Mouse (Mus musculus) lung, adult 2 months (tissue): ENCODE measurements around the gene Otud7b. TPM values are rescaled to one million over a fixed set of nuclear protein-coding genes. Genes with fewer than 3 reads are reported as not detected.
"Not testable (repeated sequence)": the region's sequence is repeated elsewhere in the genome, so short reads cannot be mapped to it uniquely, and the experiment has no call there.

Experiments used
- DNase-seq: peaks from one replicate; pipeline ENCODE4 v3.0.0; 2022
- H3K4me1 ChIP-seq: fragments of 200-500 bp; 2 replicates; pipeline ENCODE4 v1.6.1; 2011; ENCODE audit warnings: low read length; ENCODE audit not compliant: control insufficient read depth, insufficient read depth
- H3K4me3 ChIP-seq: fragments of 200-500 bp; replicated peaks from 2 replicates; pipeline ENCODE3; 2011; ENCODE audit warnings: low read depth, mild to moderate bottlenecking, control low read depth, low read length; ENCODE audit errors: extremely low read depth
- CTCF ChIP-seq: fragments of 200-500 bp; IDR thresholded peaks from 2 replicates; pipeline ENCODE4 v1.5.1; 2011; ENCODE audit warnings: mild to moderate bottlenecking, low read length, control low read depth; ENCODE audit not compliant: insufficient read depth
- POLR2A ChIP-seq: fragments of 200-500 bp; IDR thresholded peaks from 2 replicates; pipeline ENCODE4 v1.6.1; 2011; ENCODE audit warnings: low read depth, mild to moderate bottlenecking, control low read depth, low read length, borderline replicate concordance; ENCODE audit errors: extremely low read depth
- WGBS: fragments of 180-500 bp; shearing (Covaris S2); methylation state at CpG from one replicate; pipeline ENCODE4 v1.1.7; 2018; 5-methylcytosine and 5-hydroxymethylcytosine counted together
- polyA plus RNA-seq: library from polyadenylated mRNA; depleted of rRNA; stranded (reverse); fragments of >200 nt; gene quantifications from 2 replicates; pipeline ENCODE4 v1.2.3, GENCODE M21; 2012; rRNA removed

The Otud7b gene
- polyA plus RNA-seq, 1 experiment: 25.6 TPM

DNA sequence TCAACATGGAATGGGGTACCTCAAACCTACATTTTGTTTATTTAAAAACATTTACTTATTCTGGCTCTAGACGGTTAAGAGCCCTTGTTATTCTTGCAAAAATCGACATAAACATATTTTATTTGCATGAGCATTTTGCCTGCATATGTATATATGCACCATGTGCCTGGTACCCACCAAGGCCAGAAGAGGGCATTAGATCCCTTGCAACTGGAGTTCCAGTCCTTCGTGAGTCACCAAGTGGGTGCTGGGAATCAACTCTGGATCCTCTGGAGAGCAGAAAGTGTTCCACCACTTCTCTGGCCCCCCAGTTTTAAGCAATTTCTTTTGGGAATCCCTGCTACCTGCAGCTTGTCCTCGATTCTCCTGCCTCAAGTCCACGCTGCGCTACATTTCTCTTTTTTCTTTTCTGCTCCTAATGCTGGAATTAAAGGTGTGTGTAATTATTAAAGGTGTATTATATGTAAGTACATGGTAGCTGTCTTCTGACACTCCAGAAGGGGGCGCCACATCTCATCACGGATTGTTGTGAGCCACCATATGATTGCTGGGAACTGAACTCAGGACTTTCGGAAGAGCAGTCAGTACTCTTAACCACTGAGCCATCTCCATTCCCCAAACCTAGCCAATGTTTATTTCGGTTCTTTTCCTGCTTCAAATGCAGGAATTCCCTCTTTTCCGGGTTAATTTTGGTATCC is 91.4 kb downstream of the Otud7b start:
- TF ChIP-seq CTCF (no peak), POLR2A (no peak)
- Histone ChIP-seq H3K4me3 (no peak overlapping the region), H3K4me1 (0 out of 2 replicates have a peak, but pooled peaks cover 3% of the 10 kb centered on the region)
- 92% methylated on average over 11 of the region's 11 CpGs for WGBS
- DNase-seq: no peak

DNA sequence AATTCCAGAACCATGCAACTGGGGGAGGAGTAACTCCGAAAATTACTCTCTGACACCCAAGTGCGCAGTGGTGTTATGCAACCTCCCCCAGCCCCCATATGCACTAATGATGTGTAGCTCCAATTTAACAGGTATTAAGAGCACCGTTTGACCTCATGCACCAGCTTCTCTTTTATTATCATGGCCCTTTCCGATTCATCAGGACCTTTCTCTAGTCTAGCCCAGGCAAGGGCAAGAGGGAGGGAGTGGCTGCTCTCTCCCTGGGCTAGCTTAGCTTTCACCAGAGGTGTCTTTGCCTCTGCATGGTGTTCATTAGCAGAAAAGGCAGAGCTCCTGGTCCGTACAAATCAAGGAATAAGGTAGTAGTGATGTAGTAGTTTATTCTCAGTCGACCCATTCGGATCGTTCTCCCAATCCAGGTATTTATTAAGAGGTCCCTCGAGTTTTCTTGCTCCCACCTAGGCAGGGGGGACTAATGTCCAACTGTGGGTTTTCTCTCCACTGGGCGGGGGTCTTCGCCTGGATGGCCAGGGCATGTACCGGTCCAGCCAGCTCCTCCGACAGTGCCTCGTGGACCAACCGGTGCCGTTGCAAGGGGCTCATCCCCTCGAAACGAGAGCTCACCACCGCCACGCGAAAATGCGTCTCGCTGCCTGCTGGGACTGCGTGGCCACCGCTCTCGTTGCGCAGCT is 92.3 kb downstream of the Otud7b start:
- WGBS: 17% methylated on average over 27 of the region's 27 CpGs
- TF ChIP-seq POLR2A (no peak), CTCF (no peak)
- Histone ChIP-seq H3K4me1 (0 out of 2 replicates have a peak, but pooled peaks cover 3% of the 10 kb centered on the region), H3K4me3 (peak overlapping the region; percentile 76)
- DNase-seq: no peak

DNA sequence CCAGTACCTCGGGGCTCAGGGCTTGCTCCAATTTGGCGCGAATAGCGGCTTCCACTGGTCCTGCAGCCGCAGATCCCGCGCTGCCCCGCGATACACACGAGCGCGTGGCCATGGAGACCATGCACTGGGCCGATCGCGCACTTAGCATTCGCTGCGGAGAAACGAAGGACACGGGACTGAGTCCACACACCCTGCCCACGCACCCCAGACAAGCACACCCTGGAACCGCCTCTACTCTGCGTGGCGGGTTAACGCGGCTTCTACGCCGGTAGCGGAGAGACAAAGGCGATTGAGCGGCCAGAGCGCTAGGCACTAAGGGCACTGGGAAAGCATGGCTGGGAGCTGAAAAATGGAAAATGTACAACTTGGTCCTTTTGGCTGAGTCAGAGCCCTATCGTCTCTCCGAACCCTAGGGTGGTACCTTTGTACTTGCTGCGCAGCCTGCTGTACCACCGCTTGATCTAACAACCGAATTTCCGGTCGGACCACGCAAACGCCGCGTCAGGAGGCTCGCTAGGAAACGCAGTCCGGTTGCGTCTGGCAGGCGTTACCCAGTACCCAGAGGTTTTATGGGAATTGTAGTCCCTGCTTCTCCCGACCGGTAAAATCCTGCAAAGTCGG is 92.9 kb downstream of the Otud7b start:
- TF ChIP-seq POLR2A (peak; percentile 97), CTCF (no peak)
- 0 out of 2 replicates have a peak, but pooled peaks cover 3% of the 10 kb centered on the region for H3K4me1 ChIP-seq
- peak overlapping the region; percentile 76 for H3K4me3 ChIP-seq
- WGBS: under 1% methylated on average over 50 of the region's 50 CpGs
- peak; percentile 82 for DNase-seq

DNA sequence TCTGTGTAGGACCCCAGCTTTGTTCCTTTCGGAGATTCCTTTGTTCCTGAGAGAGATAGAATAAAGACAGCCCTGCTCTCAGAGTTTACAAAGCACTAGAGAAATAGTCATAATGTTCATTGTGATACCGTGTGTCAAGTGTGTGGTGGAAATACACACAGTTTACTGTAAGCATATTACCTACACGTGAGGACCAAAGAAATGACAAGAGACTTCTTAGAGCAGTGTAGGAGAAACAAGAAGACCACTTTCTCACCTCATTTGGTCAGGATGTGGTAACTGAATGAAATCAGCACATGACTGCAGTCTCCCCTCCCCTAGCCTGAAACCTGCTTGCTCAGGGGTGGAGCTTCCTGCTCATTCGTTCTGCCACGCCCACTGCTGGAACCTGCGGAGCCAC is 93.9 kb downstream of the Otud7b start:
- no peak for DNase-seq
- Histone ChIP-seq H3K4me1 (0 out of 2 replicates have a peak, but pooled peaks cover 3% of the 10 kb centered on the region), H3K4me3 (peak overlapping the region; percentile 44)
- WGBS: 4% methylated on average over 6 of the region's 6 CpGs
- no peak for TF ChIP-seq CTCF
- no peak for TF ChIP-seq POLR2A

DNA sequence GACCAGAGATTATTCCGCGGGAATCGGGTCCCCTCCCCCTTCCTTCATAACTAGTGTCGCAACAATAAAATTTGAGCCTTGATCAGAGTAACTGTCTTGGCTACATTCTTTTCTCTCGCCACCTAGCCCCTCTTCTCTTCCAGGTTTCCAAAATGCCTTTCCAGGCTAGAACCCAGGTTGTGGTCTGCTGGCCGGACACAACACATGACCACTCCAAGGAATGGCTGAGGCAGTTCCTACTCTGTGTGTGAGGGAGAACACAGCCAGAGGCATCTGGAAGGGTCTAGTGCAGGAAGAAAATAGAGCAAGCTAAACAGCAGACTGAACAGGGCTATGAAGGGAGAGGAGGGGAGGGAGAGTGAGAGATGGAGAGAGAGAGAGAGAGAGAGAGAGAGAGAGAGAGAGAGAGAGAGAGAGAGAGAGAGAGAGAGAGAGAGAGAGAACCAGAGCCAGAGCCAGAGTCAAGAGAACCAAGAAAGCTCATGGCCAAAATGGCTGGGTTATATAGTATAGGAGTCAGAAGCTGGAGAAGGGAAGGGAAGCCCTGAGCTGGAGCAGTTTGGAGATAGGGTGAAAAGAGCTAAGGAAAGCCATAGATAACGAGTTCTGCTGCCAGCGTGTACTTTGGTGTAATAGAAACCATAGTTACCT is 94.4 kb downstream of the Otud7b start:
- WGBS: 27% methylated on average over 8 of the region's 8 CpGs
- H3K4me3 ChIP-seq, H3K4me1 ChIP-seq, DNase-seq: not testable (repeated sequence)

DNA sequence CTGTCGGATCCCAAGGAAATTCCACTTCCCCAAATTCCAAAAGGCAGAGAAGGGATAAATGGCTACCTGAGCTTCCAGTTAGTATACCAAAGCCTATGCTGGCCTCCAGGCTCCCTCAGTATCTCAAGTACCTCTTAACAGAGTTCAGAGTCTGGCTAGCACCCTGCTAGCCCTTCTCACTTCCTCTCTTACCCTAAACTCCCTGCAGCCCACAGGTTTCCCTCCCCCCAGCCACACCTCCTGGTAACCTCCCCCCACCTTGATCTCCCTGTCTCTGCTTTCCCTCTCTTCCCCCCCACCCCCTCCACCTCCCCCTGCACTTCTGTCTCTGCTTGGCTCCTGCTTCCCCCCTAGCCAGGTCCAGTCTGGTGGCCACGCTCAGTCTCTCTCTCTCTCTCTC is 95.4 kb downstream of the Otud7b start:
- WGBS: 47% methylated on average over 2 of the region's 2 CpGs
- DNase-seq: no peak
- 0 out of 2 replicates have a peak, but pooled peaks cover 3% of the 10 kb centered on the region for H3K4me1 ChIP-seq
- TF ChIP-seq POLR2A (no peak), CTCF (no peak)
- no peak overlapping the region for H3K4me3 ChIP-seq

DNA sequence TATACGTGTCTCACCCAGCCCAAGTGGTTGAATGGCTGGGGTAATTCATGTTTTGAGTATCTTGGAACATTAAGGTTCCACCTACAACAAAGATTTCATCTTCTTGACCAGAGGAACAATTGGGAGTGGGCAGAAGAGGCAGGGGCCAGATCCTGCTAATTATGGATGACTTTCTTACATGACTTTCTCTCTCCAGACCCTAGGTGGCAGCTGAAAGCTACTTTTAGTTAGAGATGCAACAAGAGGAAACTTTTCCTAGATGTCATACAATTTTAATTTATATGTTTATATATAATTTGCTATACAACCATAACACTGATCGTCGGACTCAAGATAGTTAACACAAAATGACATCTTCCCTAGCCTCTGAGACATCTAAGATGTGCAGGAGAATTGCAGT is 103.5 kb downstream of the Otud7b start:
- WGBS: 69% methylated on average over 3 of the region's 3 CpGs
- no peak for TF ChIP-seq CTCF
- TF ChIP-seq POLR2A: no peak

DNA sequence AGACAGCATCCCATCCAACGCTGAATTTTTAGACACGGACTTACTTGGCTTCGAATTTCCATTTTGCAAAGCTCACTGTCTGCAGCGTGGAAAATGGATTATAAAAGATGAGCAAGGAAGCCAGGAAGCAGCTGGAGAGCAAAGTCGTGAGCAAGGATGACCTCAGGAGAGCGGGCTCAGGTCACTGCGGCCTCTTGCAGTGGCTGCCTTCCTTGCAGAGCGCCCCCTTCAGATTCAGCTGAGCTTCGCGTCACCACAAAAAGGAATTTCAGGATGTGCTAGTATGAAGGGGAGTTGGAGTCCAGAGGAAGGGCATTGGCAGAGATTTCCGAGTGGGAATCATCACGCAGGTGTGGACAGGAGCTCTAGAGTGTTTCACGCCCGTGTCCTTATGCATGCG is 104.9 kb downstream of the Otud7b start:
- no peaks in the 10 kb centered on the region for H3K4me1 ChIP-seq
- H3K4me3 ChIP-seq: no peak overlapping the region
- 28% methylated on average over 15 of the region's 15 CpGs for WGBS
- TF ChIP-seq CTCF (0 out of 2 replicates have a peak, but pooled peaks have one; percentile 3), POLR2A (no peak)
- no peak for DNase-seq

More for the DNA sequence above, 103.5 kb downstream of the Otud7b start:
- H3K4me3 ChIP-seq: no peak overlapping the region
- no peak for DNase-seq
- H3K4me1 ChIP-seq: no peaks in the 10 kb centered on the region

Other genes starting within 250 kb of the Otud7b start
- gene Prpf3, start 248.6 kb upstream of the Otud7b start, polyA plus RNA-seq: 7.5 and 13.2 TPM in 2 replicates
- 37.7 and 69.0 TPM in 2 replicates for gene Mrps21, start 233.0 kb upstream of the Otud7b start, polyA plus RNA-seq
- gene Ciart, start 222.3 kb upstream of the Otud7b start, polyA plus RNA-seq: 26.1 and 29.3 TPM in 2 replicates
- 81.5 and 113 TPM in 2 replicates for gene BC028528, start 212.5 kb upstream of the Otud7b start, polyA plus RNA-seq
- 159 and 160 TPM in 2 replicates for gene Aph1a, start 210.6 kb upstream of the Otud7b start, polyA plus RNA-seq
- 28.8 and 36.1 TPM in 2 replicates for gene Car14, start 199.8 kb upstream of the Otud7b start, polyA plus RNA-seq
- 11.4 and 17.4 TPM in 2 replicates for gene Anp32e, start 175.3 kb upstream of the Otud7b start, polyA plus RNA-seq
- 55.7 and 82.7 TPM in 2 replicates for gene Plekho1, start 108.5 kb upstream of the Otud7b start, polyA plus RNA-seq
- 3.6 and 4.7 TPM in 2 replicates for gene Vps45, start 46.1 kb upstream of the Otud7b start, polyA plus RNA-seq
- gene Mtmr11, start 57.5 kb downstream of the Otud7b start, polyA plus RNA-seq: 8.0 and 10.5 TPM in 2 replicates
- 66.2 and 71.6 TPM in 2 replicates for gene Sf3b4, start 67.8 kb downstream of the Otud7b start, polyA plus RNA-seq
- gene Sv2a, start 76.6 kb downstream of the Otud7b start, polyA plus RNA-seq: 1.5 and 1.6 TPM in 2 replicates
- gene Bola1, start 115.2 kb downstream of the Otud7b start, polyA plus RNA-seq: 61.3 and 70.4 TPM in 2 replicates
- gene Hist2h2ab, start 115.3 kb downstream of the Otud7b start, polyA plus RNA-seq: 1.2 and 2.7 TPM in 2 replicates
- gene Hist2h2ac, start 116.4 kb downstream of the Otud7b start, polyA plus RNA-seq: 6.0 and 7.1 TPM in 2 replicates
- 4.2 and 6.2 TPM in 2 replicates for gene Hist2h2be, start 116.6 kb downstream of the Otud7b start, polyA plus RNA-seq
- 17.3 and 35.2 TPM in 2 replicates for gene Hist2h3c2, start 134.6 kb downstream of the Otud7b start, polyA plus RNA-seq
- 38.5 and 132 TPM in 2 replicates for gene Hist2h2aa2, start 135.7 kb downstream of the Otud7b start, polyA plus RNA-seq
- 203 and 266 TPM in 2 replicates for gene Hist2h2aa1, start 141.0 kb downstream of the Otud7b start, polyA plus RNA-seq
- gene Hist2h3c1, start 142.2 kb downstream of the Otud7b start, polyA plus RNA-seq: not detected in 2 replicates
- 5.1 and 5.6 TPM in 2 replicates for gene Hist2h4, start 158.8 kb downstream of the Otud7b start, polyA plus RNA-seq
- gene Hist2h3b, start 164.1 kb downstream of the Otud7b start, polyA plus RNA-seq: 33.2 and 40.7 TPM in 2 replicates
- 1.1 and 1.8 TPM in 2 replicates for gene Hist2h2bb, start 165.2 kb downstream of the Otud7b start, polyA plus RNA-seq
- gene Fcgr1, start 189.4 kb downstream of the Otud7b start, polyA plus RNA-seq: 2.9 and 3.6 TPM in 2 replicates